Mouse (Mus musculus) ES-Bruce4 (cell line): ENCODE measurements around the gene Ccl24. TPM values are rescaled to one million over a fixed set of nuclear protein-coding genes. Genes with fewer than 3 reads are reported as not detected.

Experiments
- H3K27ac ChIP-seq: 2 replicates; pipeline ENCODE4 v1.5.1; 2012; ENCODE audit warnings: low read length, inconsistent platforms; ENCODE audit not compliant: insufficient read depth
- H3K27me3 ChIP-seq: 2 replicates; pipeline ENCODE4 v1.6.1; 2012; ENCODE audit warnings: mild to moderate bottlenecking, low read length, inconsistent platforms; ENCODE audit not compliant: control insufficient read depth, poor library complexity, insufficient read depth, severe bottlenecking
- H3K36me3 ChIP-seq: 2 replicates; pipeline ENCODE4 v1.6.1; 2012; ENCODE audit warnings: inconsistent platforms, mild to moderate bottlenecking, low read length, moderate library complexity; ENCODE audit not compliant: control insufficient read depth, poor library complexity, insufficient read depth, severe bottlenecking
- H3K4me1 ChIP-seq: one replicate; pipeline ENCODE4 v1.8.1; 2011; ENCODE audit warnings: low read length; ENCODE audit not compliant: control insufficient read depth, insufficient read depth
- H3K4me3 ChIP-seq: 2 replicates; pipeline ENCODE4 v1.5.1; 2011; ENCODE audit warnings: low read depth, mild to moderate bottlenecking, low read length
- H3K9ac ChIP-seq: 2 replicates; pipeline ENCODE4 v1.6.1; 2012; ENCODE audit warnings: low read depth, mild to moderate bottlenecking, inconsistent platforms; ENCODE audit not compliant: poor library complexity, severe bottlenecking
- H3K9me3 ChIP-seq: replicated peaks from 2 replicates; pipeline ENCODE4 v1.6.1; 2012; ENCODE audit warnings: mild to moderate bottlenecking, low read length, inconsistent platforms; ENCODE audit not compliant: control insufficient read depth, poor library complexity, insufficient read depth, severe bottlenecking
- CTCF ChIP-seq: IDR thresholded peaks from one replicate; pipeline ENCODE4 v1.8.1; 2011; ENCODE audit warnings: low read depth, low read length
- EP300 ChIP-seq: IDR thresholded peaks from 2 replicates; pipeline ENCODE4 v1.6.1; 2011; ENCODE audit warnings: low read depth, low read length; ENCODE audit not compliant: insufficient read depth
- POLR2A ChIP-seq: IDR thresholded peaks from one replicate; pipeline ENCODE4 v1.8.1; 2011; ENCODE audit warnings: low read length; ENCODE audit not compliant: insufficient read depth
- polyA plus RNA-seq: library from polyadenylated mRNA; stranded (reverse); fragments of >200 nt; gene quantifications from 2 replicates; pipeline ENCODE4 v1.2.4, GENCODE M21; 2011; ENCODE audit warnings: low read depth; ENCODE audit not compliant: missing spikeins, insufficient read depth, insufficient read length

Ccl24 gene
- polyA plus RNA-seq, 1 experiment, result not detected

- no peak for TF ChIP-seq POLR2A
- no peak for TF ChIP-seq EP300
- TF ChIP-seq CTCF, result no peak
- no peak overlapping the region for H3K9ac ChIP-seq
Measured at GRCm38 (mm10) chr5:135537326-135537725, 35.5 kb downstream of the Ccl24 start.

GRCm38 (mm10) chr5:135535867-135536266 is 37.0 kb downstream of the Ccl24 start:
- Histone ChIP-seq H3K36me3 (no peaks in the 10 kb centered on the region), H3K27me3 (no peaks in the 10 kb centered on the region), H3K9ac (no peak overlapping the region), H3K27ac (no peak overlapping the region), H3K4me3 (no peak overlapping the region), H3K9me3 (no peaks in the 10 kb centered on the region), H3K4me1 (peaks cover 3% of the 10 kb centered on the region)
- no peak for TF ChIP-seq EP300
- TF ChIP-seq CTCF, result no peak
- TF ChIP-seq POLR2A, result no peak

More at GRCm38 (mm10) chr5:135537326-135537725, 35.5 kb downstream of the Ccl24 start:
- Histone ChIP-seq H3K4me1 (peaks cover 3% of the 10 kb centered on the region), H3K4me3 (no peak overlapping the region), H3K27ac (no peak overlapping the region), H3K27me3 (no peaks in the 10 kb centered on the region), H3K36me3 (no peaks in the 10 kb centered on the region), H3K9me3 (no peaks in the 10 kb centered on the region)

GRCm38 (mm10) chr5:135533431-135533830 is 39.4 kb downstream of the Ccl24 start:
- H3K9ac ChIP-seq, result no peak overlapping the region
- no peaks in the 10 kb centered on the region for H3K9me3 ChIP-seq
- H3K4me3 ChIP-seq, result no peak overlapping the region
- TF ChIP-seq EP300 (no peak), CTCF (no peak), POLR2A (no peak)
- no peaks in the 10 kb centered on the region for H3K36me3 ChIP-seq
- H3K4me1 ChIP-seq, result peaks cover 3% of the 10 kb centered on the region
- no peak overlapping the region for H3K27ac ChIP-seq
- no peaks in the 10 kb centered on the region for H3K27me3 ChIP-seq

- H3K4me1 ChIP-seq, result peaks cover 3% of the 10 kb centered on the region
Measured at GRCm38 (mm10) chr5:135531306-135531845, 41.5 kb downstream of the Ccl24 start.

GRCm38 (mm10) chr5:135529964-135530363 is 42.9 kb downstream of the Ccl24 start:
- Histone ChIP-seq H3K4me1 (peaks cover 3% of the 10 kb centered on the region), H3K27ac (no peak overlapping the region), H3K27me3 (no peaks in the 10 kb centered on the region), H3K9me3 (no peaks in the 10 kb centered on the region), H3K4me3 (no peak overlapping the region), H3K9ac (no peak overlapping the region), H3K36me3 (no peaks in the 10 kb centered on the region)
- no peak for TF ChIP-seq CTCF
- TF ChIP-seq EP300, result no peak
- no peak for TF ChIP-seq POLR2A

More at GRCm38 (mm10) chr5:135531306-135531845, 41.5 kb downstream of the Ccl24 start:
- Histone ChIP-seq H3K9me3 (no peaks in the 10 kb centered on the region), H3K4me3 (no peak overlapping the region), H3K27ac (no peak overlapping the region), H3K36me3 (no peaks in the 10 kb centered on the region), H3K9ac (no peak overlapping the region), H3K27me3 (no peaks in the 10 kb centered on the region)
- no peak for TF ChIP-seq POLR2A
- TF ChIP-seq EP300, result no peak
- TF ChIP-seq CTCF, result no peak

GRCm38 (mm10) chr5:135529310-135529709 is 43.5 kb downstream of the Ccl24 start:
- no peak overlapping the region for H3K9ac ChIP-seq
- peaks cover 3% of the 10 kb centered on the region for H3K4me1 ChIP-seq
- TF ChIP-seq CTCF (peak; percentile 19), POLR2A (no peak)
- no peaks in the 10 kb centered on the region for H3K36me3 ChIP-seq
- no peak overlapping the region for H3K4me3 ChIP-seq
- H3K9me3 ChIP-seq, result no peaks in the 10 kb centered on the region
- no peak overlapping the region for H3K27ac ChIP-seq
- H3K27me3 ChIP-seq, result no peaks in the 10 kb centered on the region
